Mouse (Mus musculus) thymus, adult 2 months (tissue): Measurements from ENCODE around the gene Rpf1.

Experiments used
- CTCF ChIP-seq: fragments of 200-500 bp; IDR thresholded peaks from 2 replicates; pipeline ENCODE4 v1.5.1; 2012; ENCODE audit warnings: mild to moderate bottlenecking, control low read depth, low read length, moderate library complexity, borderline replicate concordance; ENCODE audit not compliant: control insufficient read depth, poor library complexity, insufficient read depth; ENCODE audit errors: extremely low read depth
- POLR2A ChIP-seq: fragments of 200-500 bp; IDR thresholded peaks from 2 replicates; pipeline ENCODE4 v1.6.1; 2012; ENCODE audit warnings: mild to moderate bottlenecking, low read length, control low read depth, moderate library complexity; ENCODE audit not compliant: control insufficient read depth, poor library complexity, insufficient read depth; ENCODE audit errors: extremely low read depth

GRCm38 (mm10) chr3:146528335-146528734 is 7.1 kb upstream of the Rpf1 start:
- TF ChIP-seq CTCF, result no peak
- TF ChIP-seq POLR2A, result no peak
